Mouse (Mus musculus): ENCODE measurements around the gene Elf2. TPM values are rescaled to one million over a fixed set of nuclear protein-coding genes. Genes with fewer than 3 reads are reported as not detected.
A peak's percentile ranks its signal among the peaks of the same experiment; 100 is the strongest.

The Elf2 gene
- total RNA-seq (2014; fragmentation: Nextera tagmentation) (56.9 and 64.6 TPM in 2 replicates), total RNA-seq (2017) (103 and 116 TPM in 2 replicates)

DNA sequence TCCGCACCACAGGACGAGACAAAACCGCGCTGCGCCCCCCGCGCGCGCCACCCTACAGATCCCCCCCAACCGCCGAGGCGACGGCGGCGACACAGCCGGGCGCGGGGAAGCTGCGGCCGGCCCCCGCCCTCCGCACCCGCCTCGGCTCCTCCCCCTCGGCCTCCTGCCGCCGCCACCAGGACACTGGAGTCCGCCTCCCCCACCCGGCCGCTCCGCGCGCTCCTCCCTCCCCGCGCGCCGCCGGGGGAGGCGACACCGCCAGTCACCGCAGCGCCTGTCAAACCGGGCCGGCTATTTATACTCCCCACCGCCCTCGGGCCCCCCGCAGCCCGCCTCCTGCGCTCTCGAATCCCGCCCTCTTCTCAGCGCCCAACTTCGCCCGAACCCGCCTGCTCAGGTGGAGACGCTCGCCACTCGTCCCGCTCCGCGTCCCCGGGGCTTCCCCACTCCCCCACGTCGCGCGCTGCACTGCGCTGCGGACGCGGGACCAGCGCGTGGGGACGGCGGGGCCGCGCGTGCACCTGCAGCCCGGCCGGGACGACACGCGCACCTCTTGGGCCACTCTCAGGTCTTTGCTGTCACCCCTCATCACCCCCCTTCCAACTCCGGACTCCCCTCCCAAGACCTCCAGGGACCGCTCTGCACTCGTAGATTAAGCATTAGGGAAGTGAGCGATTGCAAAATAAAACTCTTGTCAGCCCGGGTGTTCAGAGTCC lies at the start of gene Elf2:
Gene Elf2 (minus strand): TSS at position 112 of the 716 bp plus-strand sequence.
- peak; percentile 65 for ATAC-seq (replicated peaks; ENCODE audit: poor library complexity, severe bottlenecking)

- peak; percentile 76 for ATAC-seq (replicated peaks; ENCODE audit: poor library complexity, severe bottlenecking)
Observed at GRCm38 (mm10) chr3:51388904-51389303, 48.4 kb upstream of the Elf2 start.

GRCm38 (mm10) chr3:51387868-51388381 lies 47.5 kb upstream of the Elf2 start:
- no peak for ATAC-seq (replicated peaks; ENCODE audit: poor library complexity, severe bottlenecking)

GRCm38 (mm10) chr3:51387134-51387451 lies 46.6 kb upstream of the Elf2 start:
- 0 out of 2 replicates have a peak, but pooled peaks have one; percentile 29 for ATAC-seq (replicated peaks; ENCODE audit: poor library complexity, severe bottlenecking)

- no peak for ATAC-seq (replicated peaks; ENCODE audit: poor library complexity, severe bottlenecking)
Observed at GRCm38 (mm10) chr3:51386441-51387133, 46.1 kb upstream of the Elf2 start.

GRCm38 (mm10) chr3:51383409-51383808 lies 42.9 kb upstream of the Elf2 start:
- ATAC-seq (replicated peaks; ENCODE audit: poor library complexity, severe bottlenecking) = no peak

- no peak for ATAC-seq (replicated peaks; ENCODE audit: poor library complexity, severe bottlenecking)
Observed at GRCm38 (mm10) chr3:51380660-51381014, 40.2 kb upstream of the Elf2 start.

DNA sequence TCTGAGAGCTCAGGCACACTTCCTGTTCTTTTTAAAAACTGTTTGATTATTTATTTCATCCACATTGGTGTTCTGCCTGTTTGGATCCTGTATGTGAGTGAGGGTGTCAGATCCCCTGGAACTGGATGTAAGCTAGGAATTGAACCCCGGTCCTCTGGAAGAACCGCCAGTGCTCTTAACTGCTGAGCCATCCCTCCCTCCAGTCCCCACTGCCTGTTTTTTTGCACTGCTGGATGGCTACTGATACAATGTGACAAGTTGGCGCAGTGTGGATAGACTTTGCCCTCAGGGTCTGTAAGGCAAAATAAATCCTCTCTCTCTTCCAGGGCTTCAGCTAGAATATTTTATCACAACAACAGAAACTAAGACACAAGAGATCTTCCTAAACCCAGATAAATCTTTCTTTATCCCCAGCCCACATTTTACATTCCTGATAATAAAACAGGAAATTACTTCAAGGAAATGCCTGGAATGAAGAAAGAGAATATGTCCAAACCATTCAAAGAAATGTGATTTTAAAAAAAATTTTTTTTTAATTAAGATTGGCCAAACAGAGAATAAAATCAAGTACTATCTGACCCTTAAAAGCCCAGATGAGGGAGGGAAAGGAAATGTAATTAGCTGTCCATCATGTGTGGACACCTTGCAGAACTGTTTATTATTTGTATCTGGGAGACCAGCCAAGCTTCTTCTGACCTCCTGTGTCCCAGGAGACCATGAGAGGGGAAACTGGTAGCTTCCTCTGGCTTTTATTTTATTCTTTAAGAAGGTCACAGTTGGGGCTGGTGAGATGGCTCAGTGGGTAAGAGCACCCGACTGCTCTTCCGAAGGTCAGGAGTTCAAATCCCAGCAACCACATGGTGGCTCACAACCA lies 39.6 kb upstream of the Elf2 start:
- ATAC-seq (replicated peaks; ENCODE audit: poor library complexity, severe bottlenecking) = no peak

DNA sequence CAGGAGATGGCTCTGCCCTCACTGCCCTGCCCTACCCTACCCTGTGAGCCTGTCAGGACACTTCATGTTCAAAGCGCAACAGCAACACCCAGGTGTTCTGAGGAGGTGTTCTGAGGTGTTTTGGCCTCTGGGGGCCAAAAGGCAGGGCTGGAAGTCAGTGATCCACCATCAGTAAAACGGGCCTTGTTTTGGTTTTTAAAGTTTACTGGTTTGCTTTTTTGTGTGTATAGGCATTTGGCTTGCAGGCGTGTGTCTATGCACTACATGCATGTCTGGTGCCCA lies 38.1 kb upstream of the Elf2 start:
- ATAC-seq (replicated peaks; ENCODE audit: poor library complexity, severe bottlenecking) = 0 out of 2 replicates have a peak, but pooled peaks have one; percentile 1

DNA sequence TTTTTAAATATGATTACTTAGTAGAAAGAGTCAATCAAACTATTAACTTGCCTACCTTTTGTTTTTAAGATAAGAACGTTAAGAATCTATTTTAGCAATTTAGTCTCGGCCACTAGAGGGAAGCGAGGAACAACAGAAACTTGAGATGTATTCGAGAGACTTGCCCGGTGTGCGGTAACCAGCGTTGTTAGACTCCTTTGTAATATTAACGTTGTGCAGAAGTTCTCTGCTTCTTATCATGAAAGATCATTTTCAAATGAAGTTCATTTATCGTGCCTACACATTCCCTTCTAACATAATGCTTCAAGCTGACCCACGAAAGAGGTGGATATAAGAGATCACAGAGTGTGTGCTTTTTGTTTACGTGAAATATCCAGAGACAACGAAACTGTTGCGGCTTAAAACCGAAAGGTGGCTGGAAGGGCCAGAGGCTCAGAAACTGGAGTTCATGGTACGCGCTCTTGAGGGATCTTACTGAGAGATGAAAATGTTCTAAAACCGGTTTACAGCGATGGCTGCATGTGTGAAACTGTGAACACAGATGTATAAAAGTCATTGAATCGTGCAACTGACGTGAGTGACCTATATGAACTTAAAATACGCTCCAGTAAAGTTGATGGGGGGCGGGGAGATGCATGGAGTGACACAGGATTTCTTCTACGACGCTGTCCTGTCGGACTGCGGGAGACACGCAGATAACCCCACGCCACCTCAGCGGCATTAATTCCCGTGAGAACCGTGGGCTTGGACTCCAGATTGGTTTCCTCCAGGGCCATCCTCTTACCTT lies 37.6 kb upstream of the Elf2 start:
- ATAC-seq (replicated peaks; ENCODE audit: poor library complexity, severe bottlenecking) = peak; percentile 59

DNA sequence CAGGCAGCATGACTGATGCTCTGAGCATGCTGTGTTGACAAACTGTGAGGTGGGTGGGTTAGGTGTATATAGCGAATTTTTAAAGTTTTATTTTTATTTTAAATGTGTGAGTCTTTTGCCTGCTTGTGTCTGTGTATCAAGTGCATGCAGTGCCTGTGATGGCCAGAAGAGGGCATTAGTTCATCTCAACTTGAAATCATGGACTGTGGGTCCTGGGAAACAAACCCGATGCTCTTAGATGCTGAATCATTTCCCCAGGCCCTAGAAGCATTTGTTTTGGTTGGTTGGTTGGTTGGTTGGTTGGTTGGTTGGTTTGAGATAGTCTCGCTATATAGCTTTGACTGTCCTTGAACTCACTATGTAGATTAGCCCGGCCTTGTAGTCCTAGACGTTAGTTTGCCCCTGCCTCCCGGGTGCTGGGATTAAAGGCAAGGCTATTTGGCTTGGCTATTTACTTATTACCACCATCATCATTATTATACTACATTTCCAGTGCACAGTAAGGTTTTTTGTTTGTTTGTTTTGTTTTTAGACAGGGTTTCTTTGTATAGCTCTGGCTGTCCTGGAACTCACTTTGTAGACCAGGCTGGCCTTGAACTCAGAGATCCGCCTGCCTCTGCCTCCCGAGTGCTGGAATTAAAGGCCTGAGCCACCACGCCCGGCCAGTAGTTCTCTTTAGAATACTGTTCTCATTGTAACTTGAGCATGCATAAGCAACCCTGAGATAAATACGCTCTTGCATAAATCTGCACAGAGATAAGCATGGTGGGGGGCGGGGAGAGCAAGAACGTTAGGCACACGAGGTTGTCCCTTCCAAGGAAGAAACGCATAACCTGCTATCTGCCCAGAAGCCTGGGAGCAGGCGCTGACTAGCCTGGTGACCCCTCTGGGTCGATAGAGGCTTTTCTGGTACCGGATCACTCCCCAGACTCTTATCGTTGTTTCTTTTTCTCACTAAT lies 35.1 kb upstream of the Elf2 start:
- ATAC-seq (replicated peaks; ENCODE audit: poor library complexity, severe bottlenecking) = peak; percentile 75

DNA sequence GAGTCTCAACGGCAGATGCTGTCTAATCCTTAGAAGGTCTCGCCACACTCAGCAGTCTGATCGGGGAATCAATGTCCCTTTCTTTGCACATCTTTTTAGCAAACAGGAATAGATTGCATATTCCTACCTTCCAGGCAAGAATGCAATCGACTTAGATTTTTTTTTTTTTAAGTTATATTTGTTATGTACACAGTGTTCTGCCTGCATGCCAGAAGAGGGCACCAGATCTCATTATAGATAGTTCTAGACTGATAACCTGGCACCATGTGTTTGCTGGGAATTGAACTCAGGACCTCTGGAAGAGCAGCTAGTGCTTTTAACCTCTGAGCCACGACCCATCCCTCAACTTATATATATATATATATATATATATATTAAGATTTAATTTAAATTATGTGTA lies 33.1 kb upstream of the Elf2 start:
- ATAC-seq (replicated peaks; ENCODE audit: poor library complexity, severe bottlenecking) = no peak

DNA sequence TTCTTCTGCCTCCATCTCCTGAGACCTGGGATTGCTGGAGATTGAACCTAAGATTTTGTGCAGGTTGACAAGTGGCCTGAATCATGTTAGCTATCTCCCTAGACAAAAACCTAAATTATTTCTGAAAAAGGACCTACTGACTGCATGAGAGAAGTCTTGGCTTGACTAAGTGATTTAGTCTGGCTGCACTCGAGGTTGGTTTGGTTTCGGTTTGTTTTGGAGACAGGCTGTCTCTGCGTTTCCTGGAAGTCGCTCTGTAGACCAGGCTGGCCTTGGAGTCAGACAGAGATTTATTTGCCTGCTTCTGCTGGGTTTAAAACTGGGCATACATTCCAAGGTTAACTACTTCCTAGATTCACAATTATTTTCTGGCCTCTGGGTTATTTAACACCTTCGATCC lies 32.4 kb upstream of the Elf2 start:
- ATAC-seq (replicated peaks; ENCODE audit: poor library complexity, severe bottlenecking) = no peak

DNA sequence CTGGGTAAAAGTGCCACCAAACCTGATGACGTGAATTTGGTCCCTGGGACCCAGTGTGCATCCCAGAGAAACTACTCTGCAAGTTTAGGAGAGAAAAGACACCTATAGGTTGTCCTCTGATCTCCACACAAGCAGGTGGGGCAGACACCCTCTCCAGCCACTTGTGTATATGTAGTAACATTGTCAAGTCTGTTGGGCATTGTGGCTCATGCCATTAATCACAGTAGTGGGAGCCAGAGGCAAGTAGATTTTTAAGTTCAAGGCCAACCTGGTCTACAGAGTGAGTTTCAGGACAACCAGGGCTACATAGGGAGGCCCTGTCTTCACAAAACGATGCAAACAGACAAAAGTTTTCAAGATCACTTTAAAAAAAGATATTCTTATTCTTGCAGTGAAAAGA lies 31.4 kb upstream of the Elf2 start:
- ATAC-seq (replicated peaks; ENCODE audit: poor library complexity, severe bottlenecking) = no peak

DNA sequence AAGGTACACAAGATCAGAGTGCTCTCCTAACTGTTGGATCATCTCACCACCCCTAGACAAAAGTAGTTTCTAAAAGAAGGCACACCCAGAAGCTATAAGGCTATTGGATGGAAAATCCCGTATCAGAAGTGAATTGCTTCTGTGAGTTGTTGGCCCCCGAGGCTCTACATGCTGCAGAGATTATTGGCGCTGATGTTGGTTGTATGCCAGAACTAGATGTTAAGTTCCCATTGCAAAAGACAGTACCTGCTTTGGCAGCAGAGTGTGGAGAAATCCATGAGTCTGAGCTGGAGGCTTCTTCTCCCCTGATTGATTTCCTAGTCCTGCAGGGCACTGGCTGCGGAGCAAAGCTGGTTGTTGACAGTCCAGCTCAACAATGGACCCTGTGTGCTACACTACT lies 27.5 kb upstream of the Elf2 start:
- no peak for ATAC-seq (replicated peaks; ENCODE audit: poor library complexity, severe bottlenecking)

GRCm38 (mm10) chr3:51366926-51367325 lies 26.5 kb upstream of the Elf2 start:
- ATAC-seq (replicated peaks; ENCODE audit: poor library complexity, severe bottlenecking) = no peak

DNA sequence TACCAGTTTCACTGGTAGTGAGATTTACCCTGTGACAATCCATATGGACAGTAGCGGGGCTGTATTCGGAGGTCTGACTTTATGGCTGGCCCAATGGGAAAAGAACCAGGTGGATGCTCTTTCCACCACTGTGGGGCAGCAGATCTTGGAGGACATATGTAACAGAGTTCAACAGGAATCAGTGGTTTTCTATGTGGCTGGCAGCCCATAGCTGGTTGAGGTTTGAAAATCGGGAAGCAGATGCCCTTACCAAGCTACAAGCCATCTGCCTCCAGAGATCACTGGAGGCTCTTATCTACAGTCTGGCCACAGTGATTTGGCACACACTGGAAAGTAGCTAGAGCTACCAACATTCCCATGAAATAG lies 25.0 kb upstream of the Elf2 start:
- peak; percentile 68 for ATAC-seq (replicated peaks; ENCODE audit: poor library complexity, severe bottlenecking)

DNA sequence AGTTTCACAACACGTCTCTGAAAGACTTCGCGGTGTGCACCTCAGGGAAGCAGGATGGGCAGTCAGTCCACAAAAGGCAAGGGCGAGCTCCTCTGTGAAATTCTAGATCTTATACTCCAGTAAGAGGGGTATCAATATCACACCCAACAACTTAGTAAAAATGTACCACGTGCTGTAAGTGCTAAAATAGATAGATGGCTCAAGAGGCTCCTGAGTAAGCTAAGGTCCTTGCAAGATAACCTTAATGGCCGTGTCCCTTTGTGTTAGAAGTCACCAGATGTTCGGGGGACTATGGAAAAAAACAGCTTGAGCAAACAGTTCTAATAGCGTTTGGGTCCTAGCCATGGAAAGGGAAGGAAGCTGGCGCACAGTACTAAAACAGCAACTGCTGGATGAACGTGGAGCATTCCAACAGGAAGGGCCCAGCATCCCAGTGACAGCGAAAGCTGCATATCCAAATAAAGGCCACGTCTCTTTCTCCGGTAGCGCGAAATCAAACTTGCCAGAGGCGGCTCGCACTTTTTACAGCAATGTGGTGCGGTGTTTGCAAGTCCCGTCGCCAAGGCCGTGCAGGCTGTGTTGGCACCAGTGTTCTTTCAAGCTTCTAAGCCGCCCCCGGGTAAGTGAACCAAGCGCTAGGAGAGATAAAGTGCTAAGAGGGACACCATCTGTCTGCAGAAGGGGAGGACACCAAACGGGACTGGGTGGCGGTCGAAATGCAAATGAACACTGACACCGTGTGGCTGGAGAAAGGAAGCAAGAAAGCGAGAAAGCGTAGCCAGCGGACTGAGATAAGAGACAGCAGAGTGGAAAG lies 24.4 kb upstream of the Elf2 start:
- ATAC-seq (replicated peaks; ENCODE audit: poor library complexity, severe bottlenecking) = peak; percentile 85
